Mouse (Mus musculus) kidney, embryonic 14.5 days (tissue): Measurements from ENCODE around the gene Ifna15. TPM values are rescaled to one million over a fixed set of nuclear protein-coding genes. Genes with fewer than 3 reads are reported as not detected.

Experiments used
- ATAC-seq: fragments of 200-750 bp; cut with Nextera tagmentation; 2 replicates; pipeline ENCODE4 v1.8.0; 2017; ENCODE audit warnings: moderate number of reproducible peaks, mild to moderate bottlenecking, moderate TSS enrichment, moderate library complexity; ENCODE audit not compliant: low FRiP score, low TSS enrichment
- H3K27ac ChIP-seq: fragments of 300-500 bp; sonication (generic); 2 replicates; pipeline ENCODE4 v1.5.1; 2014; ENCODE audit warnings: low read depth, mild to moderate bottlenecking, low read length, moderate library complexity, mixed read lengths
- H3K27me3 ChIP-seq: fragments of 300-500 bp; sonication (generic); 2 replicates; pipeline ENCODE4 v1.6.1; 2014; ENCODE audit warnings: mild to moderate bottlenecking, low read length; ENCODE audit not compliant: control insufficient read depth, insufficient read depth
- H3K36me3 ChIP-seq: fragments of 300-500 bp; sonication (generic); 2 replicates; pipeline ENCODE4 v1.6.1; 2014; ENCODE audit warnings: low read length, mixed read lengths; ENCODE audit not compliant: control insufficient read depth, insufficient read depth
- H3K4me1 ChIP-seq: fragments of 300-500 bp; sonication (generic); 2 replicates; pipeline ENCODE4 v1.6.1; 2014; ENCODE audit warnings: low read length, mixed read lengths; ENCODE audit not compliant: control insufficient read depth, insufficient read depth
- H3K4me2 ChIP-seq: fragments of 300-500 bp; sonication (generic); replicated peaks from 2 replicates; pipeline ENCODE4 v1.6.1; 2014; ENCODE audit warnings: low read depth, mild to moderate bottlenecking, low read length
- H3K4me3 ChIP-seq: fragments of 300-500 bp; sonication (generic); 2 replicates; pipeline ENCODE4 v1.5.1; 2014; ENCODE audit warnings: mild to moderate bottlenecking, low read length
- H3K9ac ChIP-seq: fragments of 300-500 bp; sonication (generic); 2 replicates; pipeline ENCODE4 v1.6.1; 2014; ENCODE audit warnings: low read depth, mild to moderate bottlenecking, low read length, moderate library complexity
- H3K9me3 ChIP-seq: fragments of 300-500 bp; sonication (generic); 2 replicates; pipeline ENCODE4 v1.6.1; 2016; ENCODE audit warnings: low read length; ENCODE audit not compliant: control insufficient read depth
- WGBS: fragments of 180-500 bp; shearing (Covaris S2); extraction: QIAGEN DNeasy Blood & Tissue Kit; methylation state at CpG from one replicate; pipeline ENCODE4 v1.1.7; 2014; 5-methylcytosine and 5-hydroxymethylcytosine counted together
- polyA plus RNA-seq: library from polyadenylated mRNA; unstranded; fragments of >200 nt; fragmentation: Nextera tagmentation; extraction: Ambion mirVana; gene quantifications from 2 replicates; pipeline ENCODE4 v1.2.1, GENCODE M21; 2014

Gene Ifna15
- polyA plus RNA-seq, 1 experiment from 2014 or later: not detected

DNA sequence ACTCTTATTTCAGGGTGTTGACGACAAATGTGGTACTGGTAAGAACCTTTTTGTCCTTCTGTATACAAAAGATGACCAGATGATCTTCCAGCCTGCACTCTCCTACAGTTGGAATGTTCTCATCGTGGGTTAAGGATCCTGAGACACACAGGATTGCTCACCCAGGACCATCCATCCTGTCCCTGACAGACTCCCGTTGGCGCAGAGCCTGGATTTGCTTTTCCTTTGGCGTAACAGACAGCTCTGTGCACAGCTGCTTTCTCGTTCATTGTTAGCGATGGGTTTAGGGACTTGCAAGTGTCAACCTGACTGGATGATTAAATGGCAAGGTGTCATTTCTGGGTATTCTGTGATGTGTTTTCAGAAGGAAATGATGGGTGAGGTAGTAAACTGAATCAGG, 21.4 kb downstream of the Ifna15 start:
- Histone ChIP-seq H3K4me2 (no peak overlapping the region), H3K27ac (no peak overlapping the region), H3K27me3 (no peaks in the 10 kb centered on the region), H3K9me3 (no peaks in the 10 kb centered on the region), H3K4me1 (no peaks in the 10 kb centered on the region), H3K4me3 (no peak overlapping the region), H3K9ac (no peak overlapping the region), H3K36me3 (no peaks in the 10 kb centered on the region)
- no peak for ATAC-seq
- WGBS: 57% methylated on average over 7 of the region's 7 CpGs

DNA sequence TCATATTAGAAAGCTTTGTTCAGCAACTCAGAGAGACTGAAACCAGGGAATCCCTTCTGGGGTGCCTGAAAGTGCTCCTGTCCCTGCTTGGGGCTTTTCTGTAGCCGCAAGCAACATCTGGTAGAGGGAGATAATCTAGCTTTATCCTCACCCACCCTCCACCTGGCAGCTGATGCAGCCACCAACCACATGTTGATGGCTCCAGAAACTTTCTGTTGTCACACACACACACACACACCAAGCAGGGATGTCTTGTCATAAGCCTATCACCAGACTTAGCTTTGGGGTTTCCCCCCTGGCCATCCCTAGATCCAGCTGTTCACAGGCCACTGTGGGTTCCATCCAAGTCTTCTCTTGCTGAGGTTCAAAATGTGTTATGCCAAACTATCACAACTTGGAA, 22.3 kb downstream of the Ifna15 start:
- ATAC-seq: no peak
- H3K9me3 ChIP-seq: no peaks in the 10 kb centered on the region
- 81% methylated on average over 1 of the region's 1 CpGs for WGBS

DNA sequence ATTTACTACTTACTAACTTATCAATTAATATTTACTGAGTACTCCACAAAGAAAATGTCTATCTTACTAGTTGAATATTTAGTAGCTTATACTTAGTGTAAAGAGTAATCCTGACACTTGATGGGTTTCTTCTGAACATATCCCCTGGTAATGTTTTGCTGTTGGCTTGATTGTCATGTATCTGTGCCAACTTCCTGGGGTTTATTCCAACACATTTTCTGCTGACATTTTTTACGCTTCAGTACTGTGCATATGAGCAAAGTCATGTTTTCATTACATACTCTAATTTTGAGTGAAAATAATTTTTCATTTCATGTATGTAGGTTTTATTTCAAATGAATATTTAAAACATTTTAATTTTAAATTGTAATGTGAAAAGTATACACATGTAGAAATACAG, 23.1 kb downstream of the Ifna15 start:
- Histone ChIP-seq H3K4me3 (no peak overlapping the region), H3K27ac (no peak overlapping the region), H3K4me2 (no peak overlapping the region), H3K27me3 (no peaks in the 10 kb centered on the region), H3K36me3 (no peaks in the 10 kb centered on the region), H3K9me3 (no peaks in the 10 kb centered on the region), H3K4me1 (no peaks in the 10 kb centered on the region), H3K9ac (no peak overlapping the region)
- WGBS: 94% methylated on average over 1 of the region's 1 CpGs
- no peak for ATAC-seq

More for the DNA sequence above, 22.3 kb downstream of the Ifna15 start:
- Histone ChIP-seq H3K9ac (no peak overlapping the region), H3K27me3 (no peaks in the 10 kb centered on the region), H3K4me1 (no peaks in the 10 kb centered on the region), H3K36me3 (no peaks in the 10 kb centered on the region), H3K4me2 (no peak overlapping the region), H3K27ac (no peak overlapping the region), H3K4me3 (no peak overlapping the region)

DNA sequence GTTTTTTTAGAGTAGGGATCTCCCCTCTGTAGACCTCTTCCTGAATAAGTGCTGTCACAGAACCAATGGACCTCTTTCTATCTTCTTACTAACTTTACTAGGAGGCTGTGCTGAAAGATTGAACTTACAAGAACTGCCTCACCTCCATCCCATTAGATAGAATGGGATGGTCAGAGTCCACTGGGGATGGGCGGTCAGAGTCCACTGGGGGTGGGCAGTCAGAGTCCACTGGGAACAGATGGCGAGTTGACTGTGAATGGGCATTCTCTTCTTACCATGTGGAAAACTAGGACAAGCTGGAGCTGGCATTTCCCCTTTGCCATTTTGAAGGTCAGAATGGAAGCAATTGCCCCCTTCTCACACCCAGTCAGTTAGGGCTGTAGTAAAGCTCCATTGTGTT, 24.5 kb downstream of the Ifna15 start:
- WGBS: 90% methylated on average over 2 of the region's 2 CpGs
- Histone ChIP-seq H3K27ac (no peak overlapping the region), H3K4me2 (no peak overlapping the region), H3K4me3 (no peak overlapping the region), H3K9me3 (no peaks in the 10 kb centered on the region), H3K4me1 (no peaks in the 10 kb centered on the region), H3K36me3 (no peaks in the 10 kb centered on the region), H3K27me3 (no peaks in the 10 kb centered on the region), H3K9ac (no peak overlapping the region)
- no peak for ATAC-seq

DNA sequence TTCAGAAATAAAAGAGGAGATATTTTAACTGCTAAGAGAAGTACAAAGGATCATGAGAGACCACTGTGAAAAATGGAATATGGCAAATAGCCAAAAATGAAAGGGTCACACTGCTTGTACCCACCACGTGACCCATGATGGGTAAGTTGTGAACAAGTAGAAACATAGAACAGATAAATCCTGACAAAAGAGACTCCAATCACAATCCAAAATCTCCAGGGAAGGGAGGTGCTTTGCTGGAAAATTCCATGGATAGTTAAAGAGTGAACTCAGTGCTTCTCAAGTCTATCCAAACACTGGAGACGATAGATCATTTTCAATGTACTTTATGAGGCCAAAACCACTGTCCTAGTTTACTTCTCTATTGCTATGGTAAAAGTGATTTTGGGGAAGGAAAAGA, 27.2 kb downstream of the Ifna15 start:
- no peak overlapping the region for H3K9ac ChIP-seq
- no peak overlapping the region for H3K27ac ChIP-seq
- WGBS: 64% methylated on average over 2 of the region's 2 CpGs
- H3K4me2 ChIP-seq: no peak overlapping the region
- H3K27me3 ChIP-seq: no peaks in the 10 kb centered on the region
- H3K9me3 ChIP-seq: no peaks in the 10 kb centered on the region
- H3K4me1 ChIP-seq: no peaks in the 10 kb centered on the region
- H3K4me3 ChIP-seq: no peak overlapping the region
- H3K36me3 ChIP-seq: no peaks in the 10 kb centered on the region
- no peak for ATAC-seq

DNA sequence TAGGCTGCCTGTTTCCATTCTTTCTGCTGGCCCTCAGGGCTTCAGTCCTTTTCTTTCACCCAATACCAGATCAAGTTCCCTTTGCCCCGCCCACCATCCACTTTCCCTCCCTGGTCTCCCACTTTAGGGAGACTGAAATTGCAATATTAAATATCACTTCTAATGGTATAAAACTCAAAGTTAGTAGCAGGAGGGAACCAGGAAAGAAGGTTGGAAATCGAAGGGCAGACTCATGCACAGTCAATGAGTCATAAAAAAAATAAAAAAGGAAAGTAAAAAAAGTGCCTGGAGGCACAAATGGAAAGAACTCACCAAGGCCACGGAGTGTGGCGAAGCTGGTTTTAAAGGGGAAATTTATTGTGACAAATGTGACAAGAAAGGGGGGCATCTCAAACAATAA, 27.8 kb downstream of the Ifna15 start:
- Histone ChIP-seq H3K27me3 (no peaks in the 10 kb centered on the region), H3K4me3 (no peak overlapping the region), H3K27ac (no peak overlapping the region), H3K4me1 (no peaks in the 10 kb centered on the region), H3K9ac (no peak overlapping the region), H3K9me3 (no peaks in the 10 kb centered on the region), H3K4me2 (no peak overlapping the region), H3K36me3 (no peaks in the 10 kb centered on the region)
- no peak for ATAC-seq
- WGBS: 65% methylated on average over 4 of the region's 4 CpGs

DNA sequence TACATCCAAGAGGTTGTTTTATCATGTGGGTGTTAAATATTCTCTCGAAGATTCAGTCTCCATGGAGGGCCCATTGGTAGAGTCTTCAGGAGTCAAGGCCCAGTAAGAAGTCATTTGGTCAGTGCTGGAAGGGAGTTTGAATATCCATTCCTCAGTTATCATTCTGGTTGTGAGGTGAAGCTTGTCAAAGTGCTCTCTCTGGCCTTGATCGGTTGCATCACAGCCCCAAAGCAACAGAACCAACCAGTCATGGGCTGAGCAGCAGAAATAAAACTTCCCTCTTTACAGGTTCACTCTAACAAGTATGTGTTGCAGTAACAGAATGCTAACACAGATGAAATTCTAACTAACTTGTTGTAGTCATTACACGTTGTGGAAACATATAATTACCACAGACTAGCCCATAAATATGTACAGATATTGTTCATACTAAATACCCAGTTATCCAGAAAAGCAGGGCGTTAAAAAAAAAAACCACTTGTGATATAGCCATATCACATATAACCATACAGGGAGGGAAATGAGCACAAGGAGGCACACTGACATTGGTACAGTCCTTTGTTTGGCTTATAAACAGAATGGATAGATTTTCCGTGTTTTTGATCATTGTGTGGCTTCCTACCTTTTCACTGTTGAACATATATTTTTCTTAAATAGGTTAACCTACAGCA, 31.5 kb downstream of the Ifna15 start:
- WGBS: 85% methylated on average over 5 of the region's 5 CpGs
- H3K9ac ChIP-seq: no peak overlapping the region
- H3K9me3 ChIP-seq: no peaks in the 10 kb centered on the region
- no peaks in the 10 kb centered on the region for H3K36me3 ChIP-seq
- H3K4me2 ChIP-seq: no peak overlapping the region
- no peaks in the 10 kb centered on the region for H3K27me3 ChIP-seq
- ATAC-seq: no peak
- no peak overlapping the region for H3K27ac ChIP-seq
- no peaks in the 10 kb centered on the region for H3K4me1 ChIP-seq
- no peak overlapping the region for H3K4me3 ChIP-seq

DNA sequence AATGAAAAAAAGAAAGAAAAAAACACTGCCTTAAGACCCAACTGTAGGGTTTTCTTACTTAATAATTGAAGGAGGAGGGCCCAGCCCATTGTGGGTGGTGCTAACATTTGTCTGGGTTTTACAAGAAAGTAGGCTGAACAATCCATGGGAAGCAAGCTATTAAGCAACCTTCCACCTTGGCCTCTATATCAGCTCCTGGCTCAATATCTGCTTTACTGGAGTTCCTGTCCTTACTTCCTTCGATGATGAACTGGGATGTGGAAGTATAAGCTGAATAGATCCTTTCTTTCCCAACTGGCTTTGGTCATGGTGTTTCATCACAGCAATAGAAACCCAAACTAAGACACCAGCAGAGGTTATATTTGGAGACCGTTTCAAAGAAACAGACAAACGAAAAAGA, 32.7 kb downstream of the Ifna15 start:
- H3K4me2 ChIP-seq: no peak overlapping the region
- no peaks in the 10 kb centered on the region for H3K36me3 ChIP-seq
- no peaks in the 10 kb centered on the region for H3K9me3 ChIP-seq
- H3K9ac ChIP-seq: no peak overlapping the region
- H3K27ac ChIP-seq: no peak overlapping the region
- ATAC-seq: no peak
- no peaks in the 10 kb centered on the region for H3K27me3 ChIP-seq
- no peak overlapping the region for H3K4me3 ChIP-seq
- WGBS: 89% methylated on average over 3 of the region's 3 CpGs
- no peaks in the 10 kb centered on the region for H3K4me1 ChIP-seq

DNA sequence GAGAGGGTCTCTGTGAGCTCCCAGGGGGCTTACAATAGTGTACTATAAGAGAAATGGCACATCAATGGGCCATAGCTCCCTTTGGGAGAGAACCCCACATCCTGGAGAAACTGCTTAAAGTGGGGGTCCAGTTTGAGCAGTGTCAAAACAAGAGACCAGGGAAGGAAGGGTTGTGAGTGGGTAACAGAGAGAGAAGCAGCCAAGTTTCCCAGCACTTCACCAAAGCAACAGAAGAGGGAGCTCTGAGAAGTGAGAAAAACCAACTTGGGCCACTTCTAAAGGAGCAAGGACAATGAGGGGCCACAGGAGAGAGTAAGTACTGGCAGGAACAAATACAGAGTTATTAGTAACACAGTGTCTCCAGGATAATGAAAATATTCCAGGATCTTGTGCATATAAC, 34.8 kb downstream of the Ifna15 start:
- no peaks in the 10 kb centered on the region for H3K27me3 ChIP-seq
- H3K27ac ChIP-seq: no peak overlapping the region
- H3K9me3 ChIP-seq: no peaks in the 10 kb centered on the region
- ATAC-seq: no peak
- no peaks in the 10 kb centered on the region for H3K36me3 ChIP-seq
- H3K9ac ChIP-seq: no peak overlapping the region
- no peak overlapping the region for H3K4me2 ChIP-seq
- no peak overlapping the region for H3K4me3 ChIP-seq
- H3K4me1 ChIP-seq: no peaks in the 10 kb centered on the region
